In genomic region chr2:127831401-127832102, GRCm38 (mm10) we compare ENCODE assay signal across 8 mouse cellular contexts. TPM values are rescaled to one million over a fixed set of nuclear protein-coding genes. Genes with fewer than 3 reads are reported as not detected.
DNase-seq lines count a peak whose midpoint lies in the region; ATAC-seq lines count a peak whose summit lies in the region.

Bub1 (minus strand) TSS chr2:127831865.

- H3K4me1 ChIP-seq in intestine, embryonic 14.5 days (replicated peaks; ENCODE audit: control insufficient read depth, insufficient read depth, low read length): 0 out of 2 replicates have a peak, but pooled peaks cover 2% of the 10 kb centered on the region

- intact Hi-C loops in gastrocnemius, postnatal 14 days (cut with DNase I; ENCODE audit: low total_unique reads): no loop called here
- intact Hi-C loops in left cerebral cortex, postnatal 14 days (cut with DNase I): no loop called here

- peaks cover 14% of the 10 kb centered on the region for H3K36me3 ChIP-seq in intestine, embryonic 14.5 days (ENCODE audit: control insufficient read depth, insufficient read depth, low read length)

- no peaks in the 10 kb centered on the region; the same call in 1 of the 2 replicates for H3K27me3 ChIP-seq in intestine, embryonic 14.5 days (replicated peaks; ENCODE audit: control insufficient read depth, insufficient read depth, low read length)

- no peaks in the 10 kb centered on the region for H3K9me3 ChIP-seq in intestine, embryonic 14.5 days (ENCODE audit: control insufficient read depth, low read length)

- peak within 1 kb of the TSS; percentile 71 for H3K4me2 ChIP-seq in intestine, embryonic 14.5 days (ENCODE audit: low read length)

- peak within 1 kb of the TSS; percentile 61 for H3K9ac ChIP-seq in intestine, embryonic 14.5 days (ENCODE audit: low read length)

- H3K27ac ChIP-seq in intestine, embryonic 14.5 days (ENCODE audit: low read depth): no peak within 1 kb of the TSS

- peak within 1 kb of the TSS; percentile 65 for H3K4me3 ChIP-seq in intestine, embryonic 14.5 days (ENCODE audit: low read depth, low read length)

- ATAC-seq in intestine, embryonic 14.5 days (replicated peaks; ENCODE audit: low FRiP score, low TSS enrichment, low read depth): peak; percentile 94

- DNase-seq in adipocyte (ENCODE audit: low spot score): peak; percentile 95
- DNase-seq in embryo, embryonic 10 days (ENCODE audit: low spot score): peak; percentile 97
- peak; percentile 96 for DNase-seq in gastrocnemius, postnatal 14 days
- peak; percentile 95 for DNase-seq in intestine, embryonic 14.5 days (ENCODE audit: low spot score)
- peak; percentile 95 for DNase-seq in left cerebral cortex, postnatal 14 days (ENCODE audit: low spot score in 2 of 2)
- peak; percentile 94 for DNase-seq in mesoderm, embryonic 11.5 days (ENCODE audit: low read depth, low spot score)
- DNase-seq in right cerebral cortex, postnatal 36 days (ENCODE audit: low spot score in 2 of 2): peak; percentile 88 to 90
- peak; percentile 92 for DNase-seq in yolk sac, embryonic 10.5 days (ENCODE audit: low spot score)

- under 1% methylated on average over 56 of the region's 56 CpGs for WGBS in intestine, embryonic 14.5 days

RNA-seq across cellular contexts. Expression of gene Bub1, which starts in this region (rescaled TPM):
- total RNA-seq in gastrocnemius, postnatal 14 days (2021): 1 to 10 TPM; 1.5 to 2.1 TPM
- 20.2 and 23.5 TPM in 2 replicates for polyA plus RNA-seq in intestine, embryonic 14.5 days (2014; fragmentation: Nextera tagmentation; extraction: Ambion mirVana)
- 1 to 10 TPM in 1 of 2 experiments, under 1 TPM in 1; 0.63 to 1.3 TPM for total RNA-seq in left cerebral cortex, postnatal 14 days (2021)
